Mouse (Mus musculus) ES-Bruce4 (cell line): ENCODE results near the gene Usp30. TPM values are rescaled to one million over a fixed set of nuclear protein-coding genes. Genes with fewer than 3 reads are reported as not detected.

Source experiments
- H3K27ac ChIP-seq: 2 replicates; pipeline ENCODE4 v1.5.1; 2012; ENCODE audit warnings: low read length, inconsistent platforms; ENCODE audit not compliant: insufficient read depth
- H3K27me3 ChIP-seq: 2 replicates; pipeline ENCODE4 v1.6.1; 2012; ENCODE audit warnings: mild to moderate bottlenecking, low read length, inconsistent platforms; ENCODE audit not compliant: control insufficient read depth, poor library complexity, insufficient read depth, severe bottlenecking
- H3K36me3 ChIP-seq: 2 replicates; pipeline ENCODE4 v1.6.1; 2012; ENCODE audit warnings: inconsistent platforms, mild to moderate bottlenecking, low read length, moderate library complexity; ENCODE audit not compliant: control insufficient read depth, poor library complexity, insufficient read depth, severe bottlenecking
- H3K4me1 ChIP-seq: one replicate; pipeline ENCODE4 v1.8.1; 2011; ENCODE audit warnings: low read length; ENCODE audit not compliant: control insufficient read depth, insufficient read depth
- H3K4me3 ChIP-seq: 2 replicates; pipeline ENCODE4 v1.5.1; 2011; ENCODE audit warnings: low read depth, mild to moderate bottlenecking, low read length
- H3K9ac ChIP-seq: 2 replicates; pipeline ENCODE4 v1.6.1; 2012; ENCODE audit warnings: low read depth, mild to moderate bottlenecking, inconsistent platforms; ENCODE audit not compliant: poor library complexity, severe bottlenecking
- H3K9me3 ChIP-seq: replicated peaks from 2 replicates; pipeline ENCODE4 v1.6.1; 2012; ENCODE audit warnings: mild to moderate bottlenecking, low read length, inconsistent platforms; ENCODE audit not compliant: control insufficient read depth, poor library complexity, insufficient read depth, severe bottlenecking
- CTCF ChIP-seq: IDR thresholded peaks from one replicate; pipeline ENCODE4 v1.8.1; 2011; ENCODE audit warnings: low read depth, low read length
- EP300 ChIP-seq: IDR thresholded peaks from 2 replicates; pipeline ENCODE4 v1.6.1; 2011; ENCODE audit warnings: low read depth, low read length; ENCODE audit not compliant: insufficient read depth
- POLR2A ChIP-seq: IDR thresholded peaks from one replicate; pipeline ENCODE4 v1.8.1; 2011; ENCODE audit warnings: low read length; ENCODE audit not compliant: insufficient read depth
- polyA plus RNA-seq: library from polyadenylated mRNA; stranded (reverse); fragments of >200 nt; gene quantifications from 2 replicates; pipeline ENCODE4 v1.2.4, GENCODE M21; 2011; ENCODE audit warnings: low read depth; ENCODE audit not compliant: missing spikeins, insufficient read depth, insufficient read length

Gene Usp30
- polyA plus RNA-seq, result 13.9 and 14.3 TPM in 2 replicates

DNA sequence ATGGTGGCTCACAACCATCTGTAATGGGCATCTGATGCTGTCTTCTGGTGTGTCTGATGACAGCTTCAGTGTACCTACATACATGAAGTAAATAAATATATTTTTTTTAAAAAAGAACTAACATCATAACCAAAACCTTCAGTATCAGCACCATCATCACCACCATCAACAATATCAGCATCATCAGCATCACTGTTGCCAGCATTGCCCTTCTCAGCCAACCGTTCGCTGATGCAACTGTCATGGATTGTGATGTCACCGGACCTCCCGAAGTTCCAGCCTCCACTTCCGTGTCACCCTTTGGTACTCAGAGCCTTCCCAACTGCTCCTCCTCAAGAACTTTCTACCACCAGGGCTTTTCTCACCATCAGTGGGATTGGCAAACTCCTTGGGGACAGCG is at the start of gene Usp30:
Usp30 (plus strand) TSS at position 301 of the 400 bp plus-strand sequence.
- H3K36me3 ChIP-seq, result no peaks in the 10 kb centered on the region
- H3K9me3 ChIP-seq, result no peaks in the 10 kb centered on the region
- H3K27ac ChIP-seq, result no peak within 1 kb of the TSS
- H3K4me1 ChIP-seq, result no peaks in the 10 kb centered on the region
- H3K4me3 ChIP-seq, result no peak within 1 kb of the TSS
- no peak within 1 kb of the TSS for H3K9ac ChIP-seq
- H3K27me3 ChIP-seq, result no peaks in the 10 kb centered on the region
- TF ChIP-seq EP300 (no peak), CTCF (no peak), POLR2A (no peak)

- TF ChIP-seq POLR2A (no peak), CTCF (no peak), EP300 (no peak)
- Histone ChIP-seq H3K4me3 (peak overlapping the region; percentile 19), H3K36me3 (no peaks in the 10 kb centered on the region), H3K27me3 (no peaks in the 10 kb centered on the region), H3K9ac (no peak overlapping the region), H3K4me1 (peaks cover 4% of the 10 kb centered on the region), H3K9me3 (no peaks in the 10 kb centered on the region), H3K27ac (no peak overlapping the region)
Observed at GRCm38 (mm10) chr5:114024390-114024789, 40.9 kb upstream of the Usp30 start.

DNA sequence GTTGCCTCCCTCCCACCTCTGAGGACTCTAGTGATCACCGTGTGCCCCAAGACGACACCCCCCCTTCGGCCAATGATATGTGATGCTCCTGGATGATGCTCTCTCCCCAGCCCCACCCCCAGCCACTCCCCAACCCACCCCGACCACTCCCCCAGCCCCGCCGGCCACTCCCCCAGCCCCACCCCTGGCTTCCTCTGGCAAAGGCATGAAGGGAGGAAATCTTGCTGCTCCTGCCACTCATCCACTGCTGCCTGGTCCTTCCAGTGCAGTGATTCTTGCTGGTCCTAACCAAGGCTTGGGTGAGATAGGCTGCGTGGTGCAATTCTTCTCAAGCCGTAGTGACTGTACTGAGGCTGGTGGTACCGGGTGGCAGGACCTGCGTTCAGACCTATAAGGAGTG is 40.4 kb upstream of the Usp30 start:
- no peak overlapping the region for H3K27ac ChIP-seq
- no peak overlapping the region for H3K9ac ChIP-seq
- no peaks in the 10 kb centered on the region for H3K36me3 ChIP-seq
- no peaks in the 10 kb centered on the region for H3K9me3 ChIP-seq
- H3K4me3 ChIP-seq, result peak overlapping the region; percentile 19
- no peaks in the 10 kb centered on the region for H3K27me3 ChIP-seq
- peaks cover 4% of the 10 kb centered on the region for H3K4me1 ChIP-seq
- no peak for TF ChIP-seq CTCF
- no peak for TF ChIP-seq POLR2A
- no peak for TF ChIP-seq EP300

GRCm38 (mm10) chr5:114027217-114027944 is 37.9 kb upstream of the Usp30 start:
- no peaks in the 10 kb centered on the region for H3K27me3 ChIP-seq
- H3K9ac ChIP-seq, result no peak overlapping the region
- H3K9me3 ChIP-seq, result no peaks in the 10 kb centered on the region
- no peaks in the 10 kb centered on the region for H3K36me3 ChIP-seq
- H3K27ac ChIP-seq, result no peak overlapping the region
- TF ChIP-seq CTCF, result no peak
- TF ChIP-seq EP300, result no peak
- TF ChIP-seq POLR2A, result no peak
- peaks cover 7% of the 10 kb centered on the region for H3K4me1 ChIP-seq
- H3K4me3 ChIP-seq, result no peak overlapping the region

- Histone ChIP-seq H3K27me3 (no peaks in the 10 kb centered on the region), H3K36me3 (no peaks in the 10 kb centered on the region), H3K27ac (no peak overlapping the region), H3K9me3 (no peaks in the 10 kb centered on the region), H3K9ac (no peak overlapping the region), H3K4me1 (peaks cover 7% of the 10 kb centered on the region), H3K4me3 (no peak overlapping the region)
- TF ChIP-seq POLR2A (no peak), CTCF (no peak), EP300 (no peak)
Observed at GRCm38 (mm10) chr5:114028111-114028510, 37.1 kb upstream of the Usp30 start.

- H3K4me1 ChIP-seq, result peaks cover 3% of the 10 kb centered on the region
- no peaks in the 10 kb centered on the region for H3K9me3 ChIP-seq
- H3K4me3 ChIP-seq, result no peak overlapping the region
- no peaks in the 10 kb centered on the region for H3K36me3 ChIP-seq
- TF ChIP-seq POLR2A (no peak), CTCF (peak; percentile 56)
- H3K27ac ChIP-seq, result no peak overlapping the region
- H3K9ac ChIP-seq, result no peak overlapping the region
- H3K27me3 ChIP-seq, result no peaks in the 10 kb centered on the region
Observed at GRCm38 (mm10) chr5:114030652-114031051, 34.6 kb upstream of the Usp30 start.
